Mouse (Mus musculus) duodenum, adult 2 months (tissue): ENCODE measurements around the gene Armc8. TPM values are rescaled to one million over a fixed set of nuclear protein-coding genes. Genes with fewer than 3 reads are reported as not detected.

Experiments used
- polyA plus RNA-seq: library from polyadenylated mRNA; depleted of rRNA; stranded (reverse); fragments of >200 nt; gene quantifications from 2 replicates; pipeline ENCODE4 v1.2.3, GENCODE M21; 2012; ENCODE audit warnings: low replicate concordance; rRNA removed

Gene Armc8
- polyA plus RNA-seq = 5.8 and 6.3 TPM in 2 replicates

DNA sequence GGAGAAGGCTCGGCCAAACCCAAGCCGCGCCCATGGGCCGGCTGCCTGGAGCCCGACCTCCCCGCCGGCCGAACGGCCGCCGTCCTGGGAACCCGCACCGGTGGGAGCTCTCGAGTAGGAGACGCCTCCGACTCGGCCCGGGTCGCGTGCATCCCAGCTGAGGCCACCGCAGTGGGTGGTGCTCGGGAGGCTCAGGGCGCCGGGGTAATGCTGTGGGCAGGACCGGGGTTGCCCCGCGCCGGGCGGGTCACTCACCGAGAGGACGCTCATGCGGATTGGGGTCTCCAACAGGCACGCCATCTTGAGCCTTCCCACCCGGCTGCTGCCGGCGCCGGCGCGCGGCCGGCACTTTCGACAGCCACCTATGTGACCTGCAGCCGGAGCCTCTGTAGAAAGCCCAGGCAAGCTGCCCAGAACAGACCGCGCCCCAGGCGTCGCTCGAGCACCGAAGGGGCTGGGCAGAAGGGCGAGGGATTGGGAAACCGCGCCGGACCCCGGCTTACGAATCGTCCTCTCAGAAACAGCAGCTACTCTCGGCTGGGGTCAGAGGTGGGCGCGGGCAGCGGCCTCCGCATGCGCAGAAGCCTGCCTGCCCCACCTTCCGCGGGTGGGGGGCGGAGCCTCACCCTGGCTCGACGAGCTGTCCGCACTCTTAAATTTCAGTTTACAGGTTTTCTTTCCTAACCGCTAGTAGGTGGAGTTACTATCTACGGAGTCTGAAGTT lies at the start of gene Armc8:
Gene Armc8, minus strand, starts transcription at position 553 of the 724 bp plus-strand sequence.

GRCm38 (mm10) chr9:99612202-99612601 lies 43.5 kb upstream of the Armc8 start, which contains the start of gene A4gnt:
TSS of gene A4gnt (plus strand) at chr9:99612502.

DNA sequence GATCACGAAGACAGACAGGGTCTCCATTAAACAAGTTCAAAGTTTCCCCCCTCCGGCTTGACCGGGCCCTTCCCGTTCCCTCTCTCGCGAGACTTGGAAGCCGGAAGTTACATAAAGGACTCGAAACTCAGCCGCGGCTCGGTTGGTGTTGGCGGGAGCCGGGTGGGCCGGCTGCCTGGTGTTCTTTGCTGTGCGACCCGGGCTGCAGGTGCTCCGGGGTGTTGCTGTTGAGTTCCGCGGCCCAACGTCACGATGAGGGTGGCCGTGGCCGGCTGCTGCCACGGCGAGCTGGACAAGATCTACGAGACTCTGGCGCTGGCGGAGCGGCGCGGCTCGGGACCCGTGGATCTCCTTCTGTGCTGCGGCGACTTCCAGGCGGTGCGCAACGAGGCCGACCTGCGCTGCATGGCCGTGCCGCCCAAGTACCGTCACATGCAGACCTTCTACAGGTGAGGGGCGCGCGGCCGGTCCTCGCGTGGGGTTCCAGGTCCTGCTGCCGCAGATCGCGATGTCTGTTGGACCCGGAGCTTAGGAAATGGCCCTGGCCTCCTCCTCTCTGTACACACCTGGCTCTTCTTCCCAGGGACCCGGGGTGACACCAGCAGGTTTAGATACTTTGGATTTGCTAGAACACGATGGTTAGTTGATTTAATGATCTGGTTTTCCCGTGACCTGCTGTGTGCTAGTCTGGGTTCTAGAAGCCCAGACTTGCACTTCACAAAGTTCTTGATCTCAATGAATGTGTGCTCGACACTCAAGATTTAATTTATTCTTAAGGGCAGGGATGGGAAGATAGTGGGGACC lies 7.2 kb upstream of the Armc8 start, which contains the start of gene Dbr1:
Gene Dbr1, plus strand, starts transcription at position 123 of the 804 bp plus-strand sequence.

GRCm38 (mm10) chr9:99451161-99451560 lies 117.5 kb downstream of the Armc8 start, which contains the start of gene Nme9:
TSS of gene Nme9 (plus strand) at chr9:99451475.

GRCm38 (mm10) chr9:99437031-99437764 lies 131.5 kb downstream of the Armc8 start, which contains the start of gene Mras:
TSS of gene Mras (minus strand) at chr9:99437381.

Other genes with a start within 250 kb of the Armc8 start
- gene Esyt3, start 210.3 kb downstream of the Armc8 start, polyA plus RNA-seq = 0.06 and 0.14 TPM in 2 replicates
- gene Mras, start 131.5 kb downstream of the Armc8 start, polyA plus RNA-seq = 3.2 and 3.7 TPM in 2 replicates
- gene Nme9, start 117.4 kb downstream of the Armc8 start, polyA plus RNA-seq = 0.60 TPM in 1 of 2 replicates, not detected in the other
- 5.6 and 7.2 TPM in 2 replicates for gene Dbr1, start 6.9 kb upstream of the Armc8 start, polyA plus RNA-seq
- 0.37 and 32.4 TPM in 2 replicates for gene A4gnt, start 43.6 kb upstream of the Armc8 start, polyA plus RNA-seq
- 0.70 and 1.4 TPM in 2 replicates for gene Dzip1l, start 60.6 kb upstream of the Armc8 start, polyA plus RNA-seq
- 0.25 and 79.0 TPM in 2 replicates for gene Cldn18, start 148.4 kb upstream of the Armc8 start, polyA plus RNA-seq